Mouse (Mus musculus): Measurements from ENCODE around the gene Klhl32. TPM values are rescaled to one million over a fixed set of nuclear protein-coding genes. Genes with fewer than 3 reads are reported as not detected.
A peak's percentile ranks its signal among the peaks of the same experiment; 100 is the strongest.
"Not testable (repeated sequence)": the region's sequence is repeated elsewhere in the genome, so short reads cannot be mapped to it uniquely, and the experiment has no call there.

Klhl32 gene
- total and polyA plus RNA-seq, 2 experiments = 0.05 to 0.18 TPM

GRCm38 (mm10) chr4:24896829-24897228, 45.9 kb upstream of the Klhl32 start:
- Histone ChIP-seq H3K27ac (replicated peaks; ENCODE audit: insufficient read depth, low read depth, low read length) (no peak overlapping the region; the same call in 1 of the 2 replicates), H3K36me3 (ENCODE audit: control insufficient read depth, insufficient read depth, low read length) (peaks cover 10% of the 10 kb centered on the region), H3K4me3 (ENCODE audit: insufficient read depth, low read depth, low read length) (no peak overlapping the region; the same call in 1 of the 2 replicates), H3K4me1 (ENCODE audit: control insufficient read depth, insufficient read depth, low read length) (peaks cover 10% of the 10 kb centered on the region), H3K79me2 (ENCODE audit: control insufficient read depth, insufficient read depth, low read length) (peaks cover 2% of the 10 kb centered on the region; the same call in 1 of the 2 replicates), H3K9ac (ENCODE audit: low read depth, low read length) (no peak overlapping the region), H3K27me3 (ENCODE audit: control insufficient read depth, insufficient read depth, low read length) (no peaks in the 10 kb centered on the region)
- peak; percentile 95 for DNase-seq (ENCODE audit: extremely low read depth, low read depth, low spot score)
- peak; percentile 56 for TF ChIP-seq CTCF (IDR thresholded peaks at IDR 0.05; ENCODE audit: low read depth, low read length)
- no peak for TF ChIP-seq POLR2A (IDR thresholded peaks at IDR 0.05; ENCODE audit: extremely low read depth, insufficient read depth, low read length)
- WGBS = 0% methylated on average over 1 of the region's 1 CpGs

DNA sequence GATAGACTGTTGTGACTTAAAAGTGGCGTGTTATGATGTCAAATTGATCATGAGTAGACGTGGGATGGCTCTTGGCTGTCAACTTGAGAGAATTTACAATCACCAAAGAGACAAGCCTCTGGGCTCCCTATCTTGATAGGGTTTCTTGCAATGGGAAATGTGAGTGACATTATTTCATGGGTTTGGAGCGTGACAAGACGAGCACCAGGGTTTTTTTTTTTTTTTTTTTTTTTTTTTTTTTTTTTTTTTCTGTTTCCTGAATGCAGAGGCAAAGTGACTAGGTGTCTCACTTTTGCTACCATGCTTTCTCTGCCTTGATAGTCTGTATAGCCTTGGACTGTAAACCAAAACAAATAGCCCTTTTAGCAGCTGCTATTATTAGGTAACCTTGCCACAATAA, 43.7 kb upstream of the Klhl32 start:
- 78% methylated on average over 4 of the region's 4 CpGs for WGBS
- H3K79me2 ChIP-seq (ENCODE audit: control insufficient read depth, insufficient read depth, low read length) = peaks cover 2% of the 10 kb centered on the region; the same call in 1 of the 2 replicates
- H3K36me3 ChIP-seq (ENCODE audit: control insufficient read depth, insufficient read depth, low read length) = no peaks in the 10 kb centered on the region
- no peak overlapping the region for H3K27ac ChIP-seq (replicated peaks; ENCODE audit: insufficient read depth, low read depth, low read length)
- TF ChIP-seq POLR2A (IDR thresholded peaks at IDR 0.05; ENCODE audit: extremely low read depth, insufficient read depth, low read length) (no peak), CTCF (IDR thresholded peaks at IDR 0.05; ENCODE audit: low read depth, low read length) (no peak)
- no peak overlapping the region for H3K4me3 ChIP-seq (ENCODE audit: insufficient read depth, low read depth, low read length)
- H3K27me3 ChIP-seq (ENCODE audit: control insufficient read depth, insufficient read depth, low read length) = no peaks in the 10 kb centered on the region
- no peak overlapping the region for H3K9ac ChIP-seq (ENCODE audit: low read depth, low read length)
- DNase-seq (ENCODE audit: extremely low read depth, low read depth, low spot score) = no peak
- H3K4me1 ChIP-seq (ENCODE audit: control insufficient read depth, insufficient read depth, low read length) = peaks cover 10% of the 10 kb centered on the region

DNA sequence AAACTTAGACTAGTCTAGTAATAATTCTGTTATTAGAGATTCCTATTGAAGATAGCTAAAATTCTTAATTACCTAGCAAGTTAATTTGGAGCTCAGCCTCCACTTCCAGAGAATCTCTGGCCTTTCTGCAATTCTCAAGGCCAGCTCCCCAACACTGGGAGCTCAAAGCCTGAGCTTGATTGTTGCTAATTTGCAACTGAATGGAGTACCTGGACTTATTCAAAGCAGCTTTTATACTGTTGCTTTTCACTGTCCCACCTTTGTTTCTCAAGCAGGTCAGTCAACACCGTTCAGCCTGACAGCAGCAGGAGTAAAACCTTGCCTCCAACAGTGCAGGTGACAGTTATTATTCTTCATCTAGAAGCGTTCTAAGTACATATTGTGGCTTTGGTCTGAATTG, 41.4 kb upstream of the Klhl32 start:
- H3K4me3 ChIP-seq (ENCODE audit: insufficient read depth, low read depth, low read length); H3K4me1 ChIP-seq (ENCODE audit: control insufficient read depth, insufficient read depth, low read length); DNase-seq (ENCODE audit: extremely low read depth, low read depth, low spot score); H3K36me3 ChIP-seq (ENCODE audit: control insufficient read depth, insufficient read depth, low read length); H3K79me2 ChIP-seq (ENCODE audit: control insufficient read depth, insufficient read depth, low read length); H3K27me3 ChIP-seq (ENCODE audit: control insufficient read depth, insufficient read depth, low read length); H3K9ac ChIP-seq (ENCODE audit: low read depth, low read length); H3K27ac ChIP-seq (replicated peaks; ENCODE audit: insufficient read depth, low read depth, low read length): not testable (repeated sequence)
- 85% methylated on average over 2 of the region's 2 CpGs for WGBS

- WGBS = 30% methylated on average over 2 of the region's 2 CpGs
These were observed 38.5 kb upstream of the Klhl32 start for GRCm38 (mm10) chr4:24889386-24889785.

DNA sequence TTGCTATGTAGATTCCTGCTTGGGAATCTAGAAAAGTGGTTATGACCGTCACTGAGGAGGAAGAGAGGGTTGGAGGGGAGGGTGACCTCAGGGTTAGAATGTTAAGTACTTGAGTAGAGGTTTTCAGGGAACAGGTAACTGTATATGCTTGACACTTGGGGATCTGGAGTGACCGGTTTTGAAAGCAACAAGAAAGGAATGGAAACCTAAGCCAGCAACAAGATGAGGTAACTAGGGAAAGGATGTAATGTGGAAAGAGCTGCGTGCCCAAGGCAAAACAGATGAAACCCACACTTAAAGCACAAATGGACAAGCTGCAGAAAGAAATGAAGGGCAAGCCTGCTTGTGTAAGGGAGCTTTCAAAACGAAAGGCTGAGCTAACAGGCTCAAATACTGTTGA, 18.3 kb upstream of the Klhl32 start:
- DNase-seq (ENCODE audit: extremely low read depth, low read depth, low spot score) = no peak
- WGBS = 50% methylated on average over 4 of the region's 4 CpGs
- Histone ChIP-seq H3K9ac (ENCODE audit: low read depth, low read length) (no peak overlapping the region), H3K4me3 (ENCODE audit: insufficient read depth, low read depth, low read length) (no peak overlapping the region), H3K4me1 (ENCODE audit: control insufficient read depth, insufficient read depth, low read length) (no peaks in the 10 kb centered on the region), H3K27me3 (ENCODE audit: control insufficient read depth, insufficient read depth, low read length) (no peaks in the 10 kb centered on the region), H3K27ac (replicated peaks; ENCODE audit: insufficient read depth, low read depth, low read length) (no peak overlapping the region), H3K79me2 (ENCODE audit: control insufficient read depth, insufficient read depth, low read length) (no peaks in the 10 kb centered on the region), H3K36me3 (ENCODE audit: control insufficient read depth, insufficient read depth, low read length) (no peaks in the 10 kb centered on the region)
- TF ChIP-seq CTCF (IDR thresholded peaks at IDR 0.05; ENCODE audit: low read depth, low read length) (no peak), POLR2A (IDR thresholded peaks at IDR 0.05; ENCODE audit: extremely low read depth, insufficient read depth, low read length) (no peak)

More at GRCm38 (mm10) chr4:24889386-24889785, 38.5 kb upstream of the Klhl32 start:
- not testable (repeated sequence) for DNase-seq (ENCODE audit: extremely low read depth, low read depth, low spot score); H3K79me2 ChIP-seq (ENCODE audit: control insufficient read depth, insufficient read depth, low read length); H3K4me1 ChIP-seq (ENCODE audit: control insufficient read depth, insufficient read depth, low read length); H3K27me3 ChIP-seq (ENCODE audit: control insufficient read depth, insufficient read depth, low read length); H3K36me3 ChIP-seq (ENCODE audit: control insufficient read depth, insufficient read depth, low read length); H3K9ac ChIP-seq (ENCODE audit: low read depth, low read length); H3K27ac ChIP-seq (replicated peaks; ENCODE audit: insufficient read depth, low read depth, low read length); H3K4me3 ChIP-seq (ENCODE audit: insufficient read depth, low read depth, low read length)

GRCm38 (mm10) chr4:24865691-24866090, 14.8 kb upstream of the Klhl32 start:
- 28% methylated on average over 6 of the region's 6 CpGs for WGBS
- no peaks in the 10 kb centered on the region for H3K27me3 ChIP-seq (ENCODE audit: control insufficient read depth, insufficient read depth, low read length)
- TF ChIP-seq CTCF (IDR thresholded peaks at IDR 0.05; ENCODE audit: low read depth, low read length) (no peak), POLR2A (IDR thresholded peaks at IDR 0.05; ENCODE audit: extremely low read depth, insufficient read depth, low read length) (no peak)

More at GRCm38 (mm10) chr4:24865691-24866090, 14.8 kb upstream of the Klhl32 start:
- Histone ChIP-seq H3K79me2 (ENCODE audit: control insufficient read depth, insufficient read depth, low read length) (no peaks in the 10 kb centered on the region), H3K9ac (ENCODE audit: low read depth, low read length) (no peak overlapping the region), H3K4me1 (ENCODE audit: control insufficient read depth, insufficient read depth, low read length) (no peaks in the 10 kb centered on the region), H3K4me3 (ENCODE audit: insufficient read depth, low read depth, low read length) (no peak overlapping the region), H3K27ac (replicated peaks; ENCODE audit: insufficient read depth, low read depth, low read length) (no peak overlapping the region), H3K36me3 (ENCODE audit: control insufficient read depth, insufficient read depth, low read length) (no peaks in the 10 kb centered on the region)
- DNase-seq (ENCODE audit: extremely low read depth, low read depth, low spot score) = no peak

Measured in liver, adult 2 months (tissue).